Mouse (Mus musculus) cerebellum, postnatal 4 days (tissue): ENCODE measurements around the gene Hfe2.
A peak's percentile ranks its signal among the peaks of the same experiment; 100 is the strongest.
"Not testable (repeated sequence)": the region's sequence is repeated elsewhere in the genome, so short reads cannot be mapped to it uniquely, and the experiment has no call there.

ENCODE experiments used
- DNase-seq, 2 experiments: peaks; one replicate each; pipeline ENCODE4 v3.0.0; 2022; ENCODE audit warnings: low spot score in 2 of 2, mixed read lengths in 1 of 2

Gene Hfe2

DNA sequence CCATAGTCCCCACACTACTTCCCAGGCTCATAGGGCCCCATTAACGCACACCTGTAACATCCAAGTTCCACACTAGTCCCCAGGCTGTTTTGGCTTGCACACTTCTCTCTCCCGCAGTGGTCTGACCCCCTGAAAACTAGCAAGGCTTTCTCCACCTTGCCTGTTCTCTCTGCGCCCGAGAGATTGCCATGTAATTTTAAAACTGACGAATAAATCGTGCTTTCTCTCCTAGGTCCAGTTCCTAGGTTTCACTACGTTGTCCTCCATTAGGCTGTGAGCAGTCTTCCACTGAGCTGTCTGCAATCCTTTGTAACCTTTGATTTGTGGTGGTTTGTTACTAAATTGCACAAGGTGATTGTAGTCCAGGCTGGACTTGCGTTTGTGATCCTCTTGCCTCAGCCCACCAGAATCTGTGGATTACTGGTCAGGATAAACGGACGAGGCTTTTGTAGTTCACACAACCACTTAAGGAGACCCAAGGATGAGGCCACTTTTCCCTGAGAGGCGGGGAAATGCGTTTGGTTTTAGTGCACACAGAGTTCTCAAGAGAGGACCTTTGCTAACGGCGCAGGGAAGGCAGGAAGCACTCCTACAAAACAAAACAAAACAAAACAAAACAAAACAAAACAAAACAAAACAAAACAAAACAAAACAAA lies 28.2 kb upstream of the Hfe2 start:
- DNase-seq, result not testable (repeated sequence)

DNA sequence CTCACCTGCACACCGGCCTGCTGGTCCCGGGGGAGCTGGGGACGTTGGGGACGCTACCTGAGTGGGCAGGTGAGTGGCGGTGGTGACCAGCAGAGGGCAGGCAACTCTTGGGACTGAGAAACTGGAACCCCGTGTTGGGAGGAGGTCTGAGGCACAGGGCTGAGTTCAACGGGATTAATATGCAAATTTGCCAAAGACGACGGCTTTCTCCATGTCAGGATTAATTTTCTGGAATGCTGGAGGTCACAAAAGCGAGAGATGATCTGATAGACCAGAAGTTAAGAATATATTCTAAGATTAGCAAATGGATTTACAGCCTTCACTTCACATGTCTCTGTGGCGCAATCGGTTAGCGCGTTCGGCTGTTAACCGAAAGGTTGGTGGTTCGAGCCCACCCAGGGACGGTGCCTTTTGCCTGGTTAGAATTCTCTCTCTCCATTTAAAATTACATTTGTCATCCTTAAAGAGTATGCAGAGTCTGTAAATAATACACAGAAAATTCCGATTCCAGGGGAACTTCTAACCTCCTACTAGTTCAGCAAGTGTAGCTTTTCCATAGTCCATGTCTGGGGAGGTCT lies 27.4 kb upstream of the Hfe2 start:
- DNase-seq, result peak; percentile 50 to 81

DNA sequence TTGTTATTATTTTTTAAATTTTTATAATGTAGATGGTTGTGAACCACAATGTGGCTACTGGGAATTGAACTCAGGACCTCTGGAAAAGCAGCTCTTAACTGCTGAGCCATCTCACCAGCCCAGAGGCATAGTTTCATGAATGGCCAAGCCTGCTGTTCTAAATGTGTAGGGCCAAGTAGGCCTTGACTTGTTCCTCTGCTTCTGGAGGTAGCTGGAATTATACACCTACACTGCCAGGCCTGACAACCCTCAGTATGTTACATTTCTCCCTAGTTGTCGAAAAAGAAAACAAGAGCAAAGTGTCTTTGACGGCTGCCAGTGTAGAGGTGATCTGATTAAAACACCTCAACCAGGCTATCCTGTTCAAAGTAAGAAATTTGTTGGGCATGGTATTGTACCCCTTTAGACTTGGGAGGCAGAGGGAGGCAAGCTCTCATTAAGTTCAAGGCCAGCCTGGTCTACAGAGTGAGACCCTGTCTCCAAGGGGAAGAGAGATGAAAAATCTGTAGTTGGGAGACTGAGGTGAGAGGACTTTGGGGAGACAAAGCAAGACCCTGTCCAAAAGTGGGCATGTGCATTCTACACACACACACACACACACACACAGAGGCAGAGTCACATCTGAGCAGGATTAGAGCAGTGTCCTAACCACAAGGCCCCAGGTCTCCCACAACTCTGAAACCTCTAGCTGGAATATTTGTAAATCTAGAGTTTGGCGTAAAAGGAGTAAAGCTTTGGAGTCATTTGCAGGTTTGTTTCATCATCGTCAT lies 26.3 kb upstream of the Hfe2 start:
- no peak for DNase-seq

- peak; percentile 39 to 75 for DNase-seq
Observed at GRCm38 (mm10) chr3:96499481-96500288, 25.3 kb upstream of the Hfe2 start.

DNA sequence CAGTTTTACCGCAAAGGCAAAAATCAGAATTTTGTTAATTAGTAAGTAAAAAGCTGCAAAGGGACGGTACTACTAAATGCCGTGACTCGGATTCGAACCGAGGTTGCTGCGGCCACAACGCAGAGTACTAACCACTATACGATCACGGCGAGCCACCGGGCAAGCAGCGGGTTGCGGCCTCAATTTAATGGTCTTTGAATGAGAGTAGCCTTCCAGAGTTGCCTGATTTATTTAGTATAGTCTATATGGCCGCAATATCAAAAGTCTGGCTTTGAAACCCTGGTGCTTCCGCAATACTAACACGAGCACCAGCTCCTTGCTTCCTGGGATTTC lies 24.7 kb upstream of the Hfe2 start:
- peak; percentile 91 to 94 for DNase-seq

GRCm38 (mm10) chr3:96500691-96501265 lies 24.2 kb upstream of the Hfe2 start:
- peak; percentile 74 to 86 for DNase-seq

GRCm38 (mm10) chr3:96501391-96502115 lies 23.4 kb upstream of the Hfe2 start:
- DNase-seq, result peak; percentile 85 to 93

- no peak for DNase-seq
Observed at GRCm38 (mm10) chr3:96502181-96503082, 22.5 kb upstream of the Hfe2 start.

- DNase-seq, result peak; percentile 59 to 75
Observed at GRCm38 (mm10) chr3:96503083-96503450, 21.9 kb upstream of the Hfe2 start.

DNA sequence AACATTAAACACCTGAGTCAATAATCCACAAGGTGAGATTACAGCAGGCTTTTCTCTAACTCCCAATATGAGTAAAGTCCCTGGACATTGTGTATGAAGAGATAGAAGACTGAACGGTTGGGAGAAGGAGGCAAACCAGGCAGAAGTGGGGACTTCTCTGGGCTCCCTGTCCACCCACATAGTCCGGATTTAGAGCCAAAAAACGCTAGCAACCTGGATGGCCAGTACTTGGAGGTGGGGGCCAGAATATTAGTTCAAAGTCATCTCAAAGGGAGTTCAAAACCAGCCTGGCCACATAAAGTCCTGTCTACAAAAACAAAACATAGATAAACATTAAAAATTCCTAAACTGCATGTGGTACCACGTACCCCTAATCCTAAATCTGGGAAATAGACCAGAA lies 21.0 kb upstream of the Hfe2 start:
- no peak for DNase-seq

DNA sequence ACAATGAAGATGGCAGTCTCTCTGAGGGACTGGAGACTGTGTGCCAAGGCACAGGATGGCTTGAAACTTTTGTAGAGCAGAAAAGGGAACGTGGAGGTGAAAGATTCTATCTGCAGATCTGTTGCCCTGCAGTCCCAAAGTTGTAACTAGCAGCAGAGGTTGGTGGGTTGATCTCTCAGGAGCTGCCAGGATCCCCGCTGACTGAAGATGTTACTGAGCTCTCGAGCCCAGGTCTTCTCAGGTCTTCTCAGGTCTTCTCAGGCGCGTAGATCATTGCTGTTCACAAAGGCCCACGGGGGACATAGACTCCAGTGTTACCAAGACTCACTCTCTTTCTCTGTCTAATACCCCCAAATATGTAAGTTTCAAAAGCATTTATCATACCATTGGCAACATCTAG lies 20.0 kb upstream of the Hfe2 start:
- no peak for DNase-seq

GRCm38 (mm10) chr3:96506396-96507047 lies 18.4 kb upstream of the Hfe2 start:
- no peak for DNase-seq

- not testable (repeated sequence) for DNase-seq
Observed at GRCm38 (mm10) chr3:96507966-96508365, 17.0 kb upstream of the Hfe2 start.

DNA sequence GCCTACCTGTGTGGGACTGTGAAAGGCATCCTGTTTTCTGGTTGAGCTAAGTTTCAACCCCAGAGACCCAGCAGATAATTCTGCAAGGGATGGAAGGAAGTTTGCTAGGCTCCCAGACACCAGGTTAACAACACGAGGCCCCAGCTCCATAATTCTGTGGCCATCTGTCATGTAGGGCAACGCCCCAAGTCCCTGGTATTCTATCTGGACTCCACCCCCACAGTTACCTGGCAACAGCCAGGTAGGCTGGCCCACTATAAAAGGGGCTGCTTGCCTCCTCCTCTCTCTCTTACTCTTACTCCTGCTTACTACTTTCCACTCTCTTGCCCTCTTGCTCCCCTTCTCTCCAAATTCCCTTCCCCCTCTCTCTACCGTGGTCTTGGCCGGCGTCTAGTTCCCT lies 4.8 kb upstream of the Hfe2 start:
- no peak for DNase-seq

- DNase-seq, result no peak
Observed at GRCm38 (mm10) chr3:96522149-96522548, 2.8 kb upstream of the Hfe2 start.

DNA sequence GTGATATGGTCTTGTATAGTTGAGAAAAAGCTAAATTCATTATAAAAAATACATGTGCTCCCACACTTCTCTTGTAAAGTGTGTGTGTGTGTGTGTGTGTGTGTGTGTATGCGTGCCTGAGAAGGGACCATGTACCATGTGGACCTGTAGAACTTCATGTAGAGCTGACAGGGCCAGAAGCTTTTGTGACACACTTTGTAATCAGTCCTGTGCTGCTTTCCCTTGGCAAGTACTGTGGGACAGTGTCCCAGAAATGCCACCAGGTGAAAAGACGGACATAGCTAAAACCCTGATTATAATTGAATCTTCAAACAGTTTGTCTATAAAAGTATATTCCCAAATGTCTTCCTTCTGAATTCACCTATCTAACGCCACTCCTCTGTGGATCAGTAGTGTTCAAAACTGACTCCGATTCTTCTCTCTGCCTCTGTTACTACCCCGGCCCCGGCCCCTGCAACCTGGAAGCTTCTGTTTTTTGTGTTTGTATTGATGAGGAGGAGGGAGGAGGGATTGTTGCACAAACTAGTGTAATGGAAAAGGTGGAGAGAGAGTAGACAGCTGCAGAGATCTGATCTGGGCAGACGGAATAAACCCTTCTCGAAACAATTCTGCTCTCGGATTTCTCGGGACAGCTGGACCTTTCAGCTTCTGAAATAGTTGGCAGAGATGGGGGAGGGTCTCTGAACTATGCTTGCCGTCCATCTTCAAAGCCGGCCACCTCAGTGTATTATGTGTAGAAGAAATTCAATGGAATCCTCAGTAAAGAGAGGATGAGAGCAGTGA lies 753 bp upstream of the Hfe2 start:
- DNase-seq, result no peak

DNA sequence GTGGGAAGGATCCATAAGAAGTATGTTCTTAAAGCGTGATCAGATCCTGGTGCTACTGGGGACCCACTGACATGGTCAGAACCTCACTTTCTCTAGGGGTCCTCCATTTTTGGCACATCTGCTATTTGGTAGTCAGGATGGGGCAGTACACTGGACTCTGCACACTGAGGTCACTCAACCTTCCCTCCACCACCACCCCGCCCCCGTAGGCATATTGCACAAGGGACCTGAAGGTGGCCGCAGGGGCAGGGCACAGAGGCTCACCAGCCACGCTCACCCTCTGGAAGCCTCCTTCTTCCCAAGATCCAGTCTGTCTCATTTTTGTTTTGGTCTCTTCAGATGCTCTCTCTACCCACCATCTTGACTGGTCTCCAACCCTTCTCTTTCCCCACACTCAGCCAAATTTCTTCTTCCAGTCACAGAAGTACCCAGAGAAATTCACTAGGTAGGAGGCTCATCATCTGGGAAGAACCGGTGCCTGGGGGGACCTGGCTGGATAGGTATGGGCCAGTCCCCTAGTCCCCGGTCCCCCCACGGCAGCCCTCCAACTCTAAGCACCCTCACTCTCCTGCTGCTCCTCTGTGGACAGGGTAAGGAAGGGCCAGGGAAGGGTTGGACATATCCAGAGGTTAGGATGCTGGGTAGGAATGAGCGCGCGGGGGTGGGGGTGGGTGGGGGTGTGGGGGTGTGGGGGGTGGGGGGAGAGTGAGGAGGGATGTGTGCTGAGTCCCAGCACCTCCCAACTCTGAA lies 1.2 kb downstream of the Hfe2 start:
- DNase-seq, result no peak

DNA sequence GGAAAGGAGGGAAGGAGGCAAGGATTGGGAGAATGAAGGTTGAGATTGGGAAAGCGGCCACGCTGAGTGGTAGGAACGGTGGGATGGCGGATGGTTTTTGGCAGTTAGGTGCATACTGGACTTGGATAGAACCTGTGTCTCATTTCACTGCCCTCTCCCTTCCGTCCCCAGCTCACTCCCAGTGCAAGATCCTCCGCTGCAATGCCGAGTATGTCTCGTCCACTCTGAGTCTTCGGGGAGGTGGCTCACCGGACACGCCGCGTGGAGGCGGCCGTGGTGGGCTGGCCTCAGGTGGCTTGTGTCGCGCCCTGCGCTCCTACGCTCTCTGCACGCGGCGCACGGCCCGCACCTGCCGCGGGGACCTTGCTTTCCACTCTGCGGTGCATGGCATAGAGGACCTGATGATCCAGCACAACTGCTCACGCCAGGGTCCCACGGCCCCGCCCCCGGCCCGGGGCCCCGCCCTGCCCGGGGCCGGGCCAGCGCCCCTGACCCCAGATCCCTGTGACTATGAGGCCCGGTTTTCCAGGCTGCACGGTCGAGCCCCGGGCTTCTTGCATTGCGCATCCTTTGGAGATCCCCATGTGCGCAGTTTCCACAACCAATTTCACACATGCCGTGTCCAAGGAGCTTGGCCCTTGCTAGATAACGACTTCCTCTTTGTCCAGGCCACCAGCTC lies 2.0 kb downstream of the Hfe2 start:
- DNase-seq, result no peak
